Mouse (Mus musculus) c-Kit-negative CD71-positive TER-119-positive erythroid progenitor cells, embryonic 14.5 days (primary cell): ENCODE results near the gene Fhl3.
"Not testable (repeated sequence)": the region's sequence is repeated elsewhere in the genome, so short reads cannot be mapped to it uniquely, and the experiment has no call there.

Source experiments
- DNase-seq: peaks from one replicate; pipeline ENCODE4 v3.0.0-alpha.2; 2013; ENCODE audit warnings: low read depth, low spot score

The Fhl3 gene

GRCm38 (mm10) chr4:124708518-124709477, 8.3 kb downstream of the Fhl3 start:
- no peak for DNase-seq

- no peak for DNase-seq
Observed at GRCm38 (mm10) chr4:124709961-124710446, 9.5 kb downstream of the Fhl3 start.

- DNase-seq = peak; percentile 56
Observed at GRCm38 (mm10) chr4:124710776-124711291, 10.3 kb downstream of the Fhl3 start.

GRCm38 (mm10) chr4:124712618-124713017, 12.1 kb downstream of the Fhl3 start:
- peak; percentile 61 for DNase-seq

GRCm38 (mm10) chr4:124713850-124714249, 13.3 kb downstream of the Fhl3 start:
- not testable (repeated sequence) for DNase-seq

- DNase-seq = peak; percentile 81
Observed at GRCm38 (mm10) chr4:124714545-124715481, 14.3 kb downstream of the Fhl3 start, which contains the start of gene Sf3a3. Gene Sf3a3 (plus strand): TSS chr4:124714776.

- DNase-seq = no peak
Observed at GRCm38 (mm10) chr4:124719101-124719500, 18.6 kb downstream of the Fhl3 start.

GRCm38 (mm10) chr4:124726121-124726520, 25.6 kb downstream of the Fhl3 start:
- no peak for DNase-seq

- no peak for DNase-seq
Observed at GRCm38 (mm10) chr4:124736952-124737351, 36.5 kb downstream of the Fhl3 start.

- no peak for DNase-seq
Observed at GRCm38 (mm10) chr4:124737486-124737885, 37.0 kb downstream of the Fhl3 start.

GRCm38 (mm10) chr4:124738013-124738412, 37.5 kb downstream of the Fhl3 start:
- DNase-seq = no peak

- no peak for DNase-seq
Observed at GRCm38 (mm10) chr4:124738783-124739182, 38.3 kb downstream of the Fhl3 start.

- no peak for DNase-seq
Observed at GRCm38 (mm10) chr4:124741376-124742343, 41.2 kb downstream of the Fhl3 start, which contains the start of gene Inpp5b. Gene Inpp5b (plus strand): TSS chr4:124741850.

GRCm38 (mm10) chr4:124742839-124743238, 42.3 kb downstream of the Fhl3 start:
- DNase-seq = no peak

- DNase-seq = no peak
Observed at GRCm38 (mm10) chr4:124746577-124746976, 46.1 kb downstream of the Fhl3 start.

GRCm38 (mm10) chr4:124747851-124748250, 47.4 kb downstream of the Fhl3 start:
- no peak for DNase-seq

GRCm38 (mm10) chr4:124751300-124752250, 51.1 kb downstream of the Fhl3 start:
- DNase-seq = peak; percentile 97

- peak; percentile 70 for DNase-seq
Observed at GRCm38 (mm10) chr4:124752281-124753199, 52.0 kb downstream of the Fhl3 start.
